Mouse (Mus musculus) cortical plate, adult 2 months (tissue): ENCODE measurements around the gene Stpg1. TPM values are rescaled to one million over a fixed set of nuclear protein-coding genes. Genes with fewer than 3 reads are reported as not detected.
A peak's percentile ranks its signal among the peaks of the same experiment; 100 is the strongest.

Source experiments
- H3K27ac ChIP-seq: fragments of 200-500 bp; 2 replicates; pipeline ENCODE4 v1.5.1; 2012; ENCODE audit warnings: low read length, control low read depth, inconsistent platforms; ENCODE audit not compliant: insufficient read depth
- H3K4me1 ChIP-seq: fragments of 200-500 bp; 2 replicates; pipeline ENCODE4 v1.6.1; 2011; ENCODE audit warnings: low read length; ENCODE audit not compliant: control insufficient read depth, insufficient read depth
- H3K4me3 ChIP-seq: fragments of 200-500 bp; 2 replicates; pipeline ENCODE4 v1.5.1; 2011; ENCODE audit warnings: mild to moderate bottlenecking, low read length, control low read depth; ENCODE audit not compliant: insufficient read depth
- CTCF ChIP-seq: fragments of 200-500 bp; IDR thresholded peaks from 2 replicates; pipeline ENCODE4 v1.5.1; 2011; ENCODE audit warnings: mild to moderate bottlenecking, control low read depth, low read length; ENCODE audit not compliant: insufficient read depth; ENCODE audit errors: extremely low read depth
- POLR2A ChIP-seq: fragments of 200-500 bp; IDR thresholded peaks from 2 replicates; pipeline ENCODE4 v1.6.1; 2011; ENCODE audit warnings: mild to moderate bottlenecking, low read length, control low read depth; ENCODE audit not compliant: insufficient read depth; ENCODE audit errors: extremely low read depth
- polyA plus RNA-seq: library from polyadenylated mRNA; depleted of rRNA; stranded (reverse); fragments of >200 nt; gene quantifications from 2 replicates; pipeline ENCODE4 v1.2.3, GENCODE M21; 2012

Gene Stpg1
- polyA plus RNA-seq, 1 experiment: 0.96 TPM

- H3K27ac ChIP-seq: no peak overlapping the region
- no peak overlapping the region for H3K4me3 ChIP-seq
- no peaks in the 10 kb centered on the region for H3K4me1 ChIP-seq
- TF ChIP-seq POLR2A (no peak), CTCF (no peak)
Observed at GRCm38 (mm10) chr4:135567484-135567883, 72.9 kb downstream of the Stpg1 start.

GRCm38 (mm10) chr4:135569201-135569600 lies 74.6 kb downstream of the Stpg1 start:
- Histone ChIP-seq H3K27ac (no peak overlapping the region), H3K4me1 (no peaks in the 10 kb centered on the region), H3K4me3 (no peak overlapping the region)
- TF ChIP-seq CTCF: no peak
- no peak for TF ChIP-seq POLR2A

GRCm38 (mm10) chr4:135570152-135571036 lies 75.8 kb downstream of the Stpg1 start:
- no peaks in the 10 kb centered on the region for H3K4me1 ChIP-seq
- H3K4me3 ChIP-seq: peak overlapping the region; percentile 4; the same call in 1 of the 2 replicates
- no peak overlapping the region for H3K27ac ChIP-seq
- no peak for TF ChIP-seq CTCF
- no peak for TF ChIP-seq POLR2A

DNA sequence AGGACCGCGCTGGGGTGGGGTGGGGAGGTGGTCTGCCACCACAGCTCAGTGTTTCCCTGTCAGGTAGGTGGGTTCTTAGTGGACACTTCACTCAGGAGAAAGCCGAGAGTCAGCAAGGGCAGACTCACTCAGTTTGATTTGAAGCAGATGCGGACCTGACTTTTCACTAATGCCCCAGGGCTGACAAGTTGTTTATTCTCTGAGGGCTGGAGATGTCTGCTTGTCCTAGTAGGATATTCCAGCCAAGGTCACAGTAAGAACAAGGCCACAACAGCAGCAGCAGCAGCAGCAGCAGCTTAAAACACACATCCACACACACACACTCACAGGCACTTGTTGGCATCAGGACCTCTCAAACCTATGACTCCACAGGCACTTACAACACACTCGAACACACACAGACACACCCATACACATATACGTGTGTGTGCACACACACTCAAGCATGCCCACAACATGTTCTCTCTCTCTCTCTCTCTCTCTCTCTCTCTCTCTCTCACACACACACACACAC lies 76.5 kb downstream of the Stpg1 start:
- Histone ChIP-seq H3K4me3 (no peak overlapping the region), H3K27ac (no peak overlapping the region), H3K4me1 (no peaks in the 10 kb centered on the region)
- no peak for TF ChIP-seq POLR2A
- TF ChIP-seq CTCF: no peak

DNA sequence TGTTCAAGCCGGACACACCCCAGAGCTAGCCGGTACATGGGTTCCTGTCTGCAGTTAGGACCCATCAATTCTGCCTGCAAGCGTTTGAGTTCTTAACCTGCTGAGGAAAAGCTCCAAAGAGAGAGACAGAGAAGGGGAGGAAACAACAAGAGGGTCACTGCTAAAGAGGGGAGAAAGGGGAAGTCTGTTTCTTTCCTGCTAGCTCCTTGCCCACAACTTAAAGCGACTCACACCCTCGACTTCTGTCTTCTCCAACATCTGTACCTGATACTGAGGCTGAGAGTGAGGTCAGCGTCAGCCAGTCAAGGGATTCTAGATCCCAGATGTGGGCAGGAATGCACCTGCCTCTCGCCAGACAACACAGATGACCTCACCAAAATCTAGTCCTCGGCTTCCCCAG lies 77.7 kb downstream of the Stpg1 start:
- Histone ChIP-seq H3K4me3 (no peak overlapping the region), H3K27ac (no peak overlapping the region), H3K4me1 (no peaks in the 10 kb centered on the region)
- TF ChIP-seq POLR2A: no peak
- no peak for TF ChIP-seq CTCF

GRCm38 (mm10) chr4:135573251-135573808 lies 78.7 kb downstream of the Stpg1 start, which contains the start of gene Grhl3:
TSS of gene Grhl3 (minus strand) at chr4:135573630.
- Histone ChIP-seq H3K27ac (no peak within 1 kb of the TSS), H3K4me1 (no peaks in the 10 kb centered on the region), H3K4me3 (peak within 1 kb of the TSS; percentile 5)
- no peak for TF ChIP-seq POLR2A
- no peak for TF ChIP-seq CTCF

GRCm38 (mm10) chr4:135575365-135576140 lies 81.0 kb downstream of the Stpg1 start:
- Histone ChIP-seq H3K4me1 (no peaks in the 10 kb centered on the region), H3K27ac (no peak overlapping the region), H3K4me3 (no peak overlapping the region)
- TF ChIP-seq POLR2A (no peak), CTCF (no peak)

DNA sequence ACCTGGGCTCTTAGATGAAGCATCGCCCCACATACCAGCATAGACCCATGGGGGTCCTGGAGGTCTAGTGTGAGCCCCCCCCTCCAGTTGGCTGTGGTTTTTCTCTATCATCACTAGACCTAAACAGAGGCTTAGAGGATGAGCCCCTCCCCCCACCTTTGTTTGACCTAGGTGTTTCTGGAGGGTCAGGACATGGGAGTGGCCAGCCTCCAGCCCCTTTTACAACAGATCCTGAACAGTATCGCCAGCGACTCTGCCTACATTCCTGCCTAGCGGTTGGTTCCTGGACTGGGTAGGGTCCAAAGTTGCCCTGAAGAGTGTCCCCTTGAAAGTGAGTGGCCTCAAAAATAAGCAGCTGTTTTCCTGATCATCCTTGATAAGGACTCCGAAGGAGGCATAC lies 83.9 kb downstream of the Stpg1 start:
- H3K4me3 ChIP-seq: no peak overlapping the region
- no peaks in the 10 kb centered on the region for H3K4me1 ChIP-seq
- no peak overlapping the region for H3K27ac ChIP-seq
- TF ChIP-seq CTCF (no peak), POLR2A (no peak)

GRCm38 (mm10) chr4:135579695-135580094 lies 85.1 kb downstream of the Stpg1 start:
- no peaks in the 10 kb centered on the region for H3K4me1 ChIP-seq
- H3K4me3 ChIP-seq: no peak overlapping the region
- H3K27ac ChIP-seq: no peak overlapping the region
- TF ChIP-seq POLR2A (no peak), CTCF (no peak)
